Mouse (Mus musculus) testis, postnatal 10 days (tissue): ENCODE measurements around the gene Zfp677.
"Not testable (repeated sequence)": the region's sequence is repeated elsewhere in the genome, so short reads cannot be mapped to it uniquely, and the experiment has no call there.

Experiments used
- DNase-seq: peaks from one replicate; pipeline ENCODE4 v3.0.0; 2021; ENCODE audit warnings: low spot score

Gene Zfp677

GRCm38 (mm10) chr17:21383391-21384056 is at the start of gene Zfp677:
Gene Zfp677 (plus strand): TSS chr17:21383748.
- DNase-seq = peak; percentile 76

- DNase-seq = not testable (repeated sequence)
These were observed 15.5 kb upstream of the Zfp677 start for GRCm38 (mm10) chr17:21368018-21368417.

DNA sequence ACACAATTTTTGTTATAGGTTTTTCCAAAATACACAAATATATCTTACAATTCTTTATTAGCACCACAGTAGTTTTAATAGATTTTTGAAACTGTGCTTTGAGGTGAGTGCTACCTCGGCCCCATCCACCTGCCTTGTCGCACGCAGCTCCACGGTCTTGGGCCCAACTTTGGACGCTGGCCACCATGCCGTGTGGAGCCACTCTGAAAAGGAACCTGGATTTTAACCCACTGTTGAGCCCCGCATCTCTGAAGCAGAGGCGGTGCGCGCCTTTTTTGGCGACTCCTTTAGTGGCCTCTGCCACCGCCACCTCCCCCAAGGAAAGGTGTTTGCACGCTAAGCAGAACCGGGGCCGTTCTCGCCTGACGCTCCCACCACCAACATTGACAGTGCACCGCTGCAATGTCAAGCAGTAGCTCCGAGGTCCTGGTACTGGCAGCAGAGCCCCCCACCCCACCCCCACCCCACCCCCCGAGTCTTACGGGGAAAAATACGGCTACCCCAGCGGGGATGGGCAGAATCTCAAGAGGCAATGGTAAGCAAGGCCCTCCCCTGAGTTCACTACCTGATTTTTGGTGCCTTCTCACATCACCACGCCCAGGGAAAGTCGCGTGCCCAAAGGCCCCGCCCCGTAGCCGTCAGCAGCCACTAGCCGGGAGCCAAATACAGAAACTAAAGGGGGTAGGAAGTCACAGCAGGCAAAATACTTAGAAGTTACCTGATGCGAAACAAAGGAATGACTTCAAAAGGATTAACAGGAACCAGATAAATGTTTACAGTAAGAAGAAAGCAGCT is 13.4 kb upstream of the Zfp677 start:
- no peak for DNase-seq

- DNase-seq = no peak
These were observed 8.2 kb upstream of the Zfp677 start for GRCm38 (mm10) chr17:21375311-21375710.

GRCm38 (mm10) chr17:21384057-21384411 is 486 bp downstream of the Zfp677 start:
- DNase-seq = peak; percentile 52

DNA sequence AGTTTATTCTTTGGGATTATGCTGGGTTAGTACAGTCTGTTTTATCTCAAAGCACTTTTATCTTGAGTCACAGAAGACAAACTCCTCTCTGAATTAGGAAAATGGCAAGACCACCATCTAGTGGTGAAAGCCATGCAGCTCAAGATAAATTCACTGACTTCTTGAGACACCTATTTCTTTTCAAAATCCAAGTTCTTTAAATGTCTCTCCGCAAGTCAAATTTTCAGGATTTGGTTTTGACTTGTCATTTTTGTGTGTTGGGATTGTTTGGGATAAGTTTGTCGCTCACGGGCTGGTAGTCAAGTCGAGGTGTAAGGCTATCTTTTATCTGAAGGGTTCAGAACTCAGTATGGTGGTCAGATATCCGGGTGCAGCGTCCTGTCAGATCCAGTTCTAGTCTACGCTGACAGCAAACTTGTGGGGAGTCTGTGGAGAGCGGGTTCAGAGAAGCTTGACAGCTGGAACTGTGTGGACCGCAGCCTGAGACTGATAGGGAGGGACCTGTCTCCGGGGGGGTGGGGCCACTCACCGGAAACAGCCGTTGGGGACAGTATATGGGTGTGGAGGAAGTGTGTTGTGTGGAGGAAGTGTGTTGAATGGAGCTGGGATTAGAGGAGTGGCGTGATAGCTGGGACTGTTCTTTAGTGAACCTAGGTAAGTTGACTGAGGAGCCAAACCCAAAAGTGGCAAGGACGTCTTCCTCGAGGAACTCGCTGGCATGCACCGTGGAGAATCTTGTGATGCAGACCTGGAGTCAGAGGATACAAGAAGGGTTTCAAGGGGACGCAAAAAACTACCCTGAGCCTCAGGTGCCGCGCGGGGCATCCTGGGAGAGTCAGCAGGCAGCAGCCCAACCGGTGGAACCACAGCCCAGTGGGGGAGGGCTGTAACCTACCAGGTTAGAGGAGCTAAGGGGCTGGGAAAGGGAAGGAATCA is 39.4 kb downstream of the Zfp677 start, which contains the start of gene Zfp54:
Zfp54 (plus strand) TSS at position 564 of the 936 bp plus-strand sequence.
- peak; percentile 74 for DNase-seq

DNA sequence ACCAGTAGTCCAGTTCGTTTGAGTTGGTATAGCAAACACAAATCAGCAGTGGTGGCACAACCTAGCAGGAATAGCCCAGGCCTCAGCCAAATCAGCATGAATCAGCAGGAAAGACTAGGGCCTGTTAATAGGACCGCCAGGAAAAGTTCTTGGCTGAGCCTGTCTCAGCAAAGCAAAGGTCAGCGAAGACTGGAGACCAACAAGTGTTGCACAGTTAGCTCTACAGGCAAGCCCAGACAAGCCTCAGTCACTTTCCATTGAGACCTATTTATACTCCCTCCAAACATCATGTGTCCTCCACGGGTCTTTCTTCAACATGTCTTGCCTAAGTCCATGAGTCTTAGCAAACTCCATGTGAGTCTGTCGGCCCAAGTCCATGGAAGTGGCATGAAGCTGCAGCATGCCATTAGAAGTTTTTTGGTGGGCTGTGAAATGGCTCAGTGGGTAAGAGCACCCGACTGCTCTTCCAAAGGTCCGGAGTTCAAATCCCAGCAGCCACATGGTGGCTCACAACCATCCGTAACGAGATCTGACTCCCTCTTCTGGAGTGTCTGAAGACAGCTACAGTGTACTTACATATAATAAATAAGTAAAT is 55.4 kb downstream of the Zfp677 start:
- not testable (repeated sequence) for DNase-seq
